Mouse (Mus musculus): ENCODE measurements at regions not wholly inside any gene's neighbourhood (a gene's known extent, or its start where the extent isn't known, plus 50 kb on each side); places are given as distances from the start of the nearest gene placed in this dataset.

- Histone ChIP-seq H3K9me3 (replicated peaks; ENCODE audit: insufficient read depth, low read length) (no peaks in the 10 kb centered on the region), H3K79me2 (ENCODE audit: control insufficient read depth, insufficient read depth, low read length, poor library complexity) (no peaks in the 10 kb centered on the region), H3K36me3 (ENCODE audit: control insufficient read depth in 1 of 2, insufficient read depth in 2 of 2, low read length in 2 of 2) (no peaks in the 10 kb centered on the region), H3K4me3 (ENCODE audit: control insufficient read depth in 1 of 2, insufficient read depth in 1 of 2, low read depth in 2 of 2, low read length in 2 of 2) (no peak overlapping the region), H3K9ac (ENCODE audit: control insufficient read depth, low read depth, low read length, poor library complexity, severe bottlenecking) (no peak overlapping the region), H3K27me3 (ENCODE audit: control insufficient read depth in 1 of 2, insufficient read depth in 2 of 2, low read length in 2 of 2) (no peaks in the 10 kb centered on the region), H3K4me1 (ENCODE audit: control insufficient read depth in 1 of 2, insufficient read depth in 2 of 2, low read length in 2 of 2) (no peaks in the 10 kb centered on the region), H3K27ac (ENCODE audit: control insufficient read depth, low read depth, low read length) (no peak overlapping the region)
- no peak for TF ChIP-seq MAFK (IDR thresholded peaks at IDR 0.05; ENCODE audit: borderline replicate concordance, low read depth, low read length)
- TF ChIP-seq MAX (IDR thresholded peaks at IDR 0.05; ENCODE audit: low read length): no peak
- TF ChIP-seq TAL1 (IDR thresholded peaks at IDR 0.05; ENCODE audit: low read length): no peak
- no peak for TF ChIP-seq MYC (IDR thresholded peaks at IDR 0.05; ENCODE audit: low read depth, low read length)
- TF ChIP-seq CHD2 (IDR thresholded peaks at IDR 0.05; ENCODE audit: low read length): no peak
- no peak for TF ChIP-seq MEF2A (IDR thresholded peaks at IDR 0.05; ENCODE audit: extremely low read depth, insufficient replicate concordance, low read depth, low read length, poor library complexity, severe bottlenecking)
- TF ChIP-seq USF1 (IDR thresholded peaks at IDR 0.05; ENCODE audit: low read depth, low read length): no peak
- TF ChIP-seq GABPA (IDR thresholded peaks at IDR 0.05; ENCODE audit: low read depth, low read length): no peak
- TF ChIP-seq MYB (IDR thresholded peaks at IDR 0.05; ENCODE audit: low read depth, low read length): no peak
- TF ChIP-seq CHD1 (IDR thresholded peaks at IDR 0.05; ENCODE audit: low read depth, low read length): no peak
- TF ChIP-seq MAZ (IDR thresholded peaks at IDR 0.05; ENCODE audit: low read depth, low read length): no peak
- TF ChIP-seq ZMIZ1 (IDR thresholded peaks at IDR 0.05; ENCODE audit: low read depth, low read length): no peak
- TF ChIP-seq E2F4 (IDR thresholded peaks at IDR 0.05; ENCODE audit: borderline replicate concordance, low read depth, low read length): no peak
- TF ChIP-seq POLR2A (IDR thresholded peaks at IDR 0.05; ENCODE audit: control insufficient read depth in 1 of 2, insufficient read depth in 1 of 2, low read depth in 1 of 2, low read length in 2 of 2, poor library complexity in 1 of 2): no peak
- no peak for TF ChIP-seq NELFE (IDR thresholded peaks at IDR 0.05; ENCODE audit: low read depth, low read length)
- no peak for TF ChIP-seq POLR2AphosphoS2 (IDR thresholded peaks at IDR 0.05; ENCODE audit: low read length)
- TF ChIP-seq ZC3H11A (IDR thresholded peaks at IDR 0.05; ENCODE audit: low read depth, low read length): no peak
- TF ChIP-seq NRF1 (IDR thresholded peaks at IDR 0.05; ENCODE audit: insufficient read depth, low read depth, low read length, poor library complexity, severe bottlenecking): no peak
- no peak for DNase-seq (ENCODE audit: low read depth, low spot score)
Measured at GRCm38 (mm10) chr3:38084548-38084947, 360.3 kb upstream of the Gm5148 start.

- H3K9ac ChIP-seq (ENCODE audit: control insufficient read depth, low read depth, low read length, poor library complexity, severe bottlenecking): no peak overlapping the region
- no peaks in the 10 kb centered on the region for H3K4me1 ChIP-seq (ENCODE audit: control insufficient read depth in 1 of 2, insufficient read depth in 2 of 2, low read length in 2 of 2)
- no peak overlapping the region for H3K27ac ChIP-seq (ENCODE audit: control insufficient read depth, low read depth, low read length)
- H3K4me3 ChIP-seq (ENCODE audit: control insufficient read depth in 1 of 2, insufficient read depth in 1 of 2, low read depth in 2 of 2, low read length in 2 of 2): no peak overlapping the region
- no peaks in the 10 kb centered on the region for H3K79me2 ChIP-seq (ENCODE audit: control insufficient read depth, insufficient read depth, low read length, poor library complexity)
- no peaks in the 10 kb centered on the region for H3K27me3 ChIP-seq (ENCODE audit: control insufficient read depth in 1 of 2, insufficient read depth in 2 of 2, low read length in 2 of 2)
- H3K9me3 ChIP-seq (replicated peaks; ENCODE audit: insufficient read depth, low read length): no peaks in the 10 kb centered on the region
- no peaks in the 10 kb centered on the region for H3K36me3 ChIP-seq (ENCODE audit: control insufficient read depth in 1 of 2, insufficient read depth in 2 of 2, low read length in 2 of 2)
- TF ChIP-seq MAX (IDR thresholded peaks at IDR 0.05; ENCODE audit: low read length) (no peak), USF1 (IDR thresholded peaks at IDR 0.05; ENCODE audit: low read depth, low read length) (no peak), NELFE (IDR thresholded peaks at IDR 0.05; ENCODE audit: low read depth, low read length) (no peak), TBP (IDR thresholded peaks at IDR 0.05; ENCODE audit: low read depth, low read length) (no peak), MEF2A (IDR thresholded peaks at IDR 0.05; ENCODE audit: extremely low read depth, insufficient replicate concordance, low read depth, low read length, poor library complexity, severe bottlenecking) (no peak), TCF12 (IDR thresholded peaks at IDR 0.05; ENCODE audit: low read depth, low read length) (no peak), SIN3A (IDR thresholded peaks at IDR 0.05; ENCODE audit: low read length) (no peak), ZKSCAN1 (IDR thresholded peaks at IDR 0.05; ENCODE audit: low read depth, low read length) (no peak), USF2 (IDR thresholded peaks at IDR 0.05; ENCODE audit: borderline replicate concordance in 1 of 2, insufficient read depth in 1 of 2, low read depth in 1 of 2, low read length in 2 of 2) (no peak), KAT2A (conservative IDR thresholded peaks at IDR 0.05; ENCODE audit: low read depth, low read length) (no peak), EP300 (IDR thresholded peaks at IDR 0.05; ENCODE audit: low read depth in 1 of 2, low read length in 2 of 2) (no peak), POLR2AphosphoS5 (IDR thresholded peaks at IDR 0.05; ENCODE audit: borderline replicate concordance, low read depth, low read length) (no peak), HCFC1 (IDR thresholded peaks at IDR 0.05; ENCODE audit: low read depth, low read length) (no peak)
- DNase-seq (ENCODE audit: low read depth, low spot score): no peak
Measured at GRCm38 (mm10) chr3:38082386-38082785, 358.1 kb upstream of the Gm5148 start.
